ENCODE assay signal across 9 mouse cellular contexts in genomic region chr8:92646637-92647036, GRCm38 (mm10). TPM values are rescaled to one million over a fixed set of nuclear protein-coding genes. Genes with fewer than 3 reads are reported as not detected.
A peak's percentile ranks its signal among the peaks of the same experiment; 100 is the strongest.
DNase-seq lines count a peak whose midpoint lies in the region; ATAC-seq and TF ChIP-seq lines count a peak whose summit lies in the region.
"Had no signal": no experiment of that assay in that cellular context is flagged by ENCODE, and none has a peak within 500 bp of the region (broad histone marks: within the 10 kb centered on the region; RNA-seq: fewer than 3 reads in every experiment).

No protein-coding gene starts in this region.

- TF ChIP-seq CTCF in cerebellum, adult 2 months (IDR thresholded peaks at IDR 0.05; ENCODE audit: borderline replicate concordance, insufficient read depth, low read depth, low read length), result 0 out of 2 replicates have a peak, but pooled peaks have one; percentile 27

- no peaks in the 10 kb centered on the region for H3K9me3 ChIP-seq in limb, embryonic 11.5 days (ENCODE audit: control insufficient read depth, low read length)
- no peaks in the 10 kb centered on the region for H3K9me3 ChIP-seq in limb, embryonic 10.5 days (replicated peaks)
- no peaks in the 10 kb centered on the region for H3K9me3 ChIP-seq in forebrain, embryonic 12.5 days

- H3K9ac ChIP-seq in limb, embryonic 11.5 days (ENCODE audit: low read length), result no peak overlapping the region
- no peak overlapping the region for H3K9ac ChIP-seq in forebrain, embryonic 12.5 days

- ATAC-seq in limb, embryonic 11.5 days (ENCODE audit: insufficient number of reproducible peaks, low FRiP score, low TSS enrichment, low read depth), result no peak
- ATAC-seq in forebrain, embryonic 12.5 days (ENCODE audit: low FRiP score), result no peak

- no peaks in the 10 kb centered on the region for H3K27me3 ChIP-seq in cerebellum, adult 2 months (ENCODE audit: control insufficient read depth, insufficient read depth, low read length)
- H3K27me3 ChIP-seq in limb, embryonic 11.5 days (ENCODE audit: control insufficient read depth, insufficient read depth, low read length), result no peaks in the 10 kb centered on the region
- H3K27me3 ChIP-seq in limb, embryonic 10.5 days (ENCODE audit: low read depth, poor library complexity, severe bottlenecking), result no peaks in the 10 kb centered on the region
- peaks cover 4% of the 10 kb centered on the region for H3K27me3 ChIP-seq in forebrain, embryonic 12.5 days

- H3K4me1 ChIP-seq in cerebellum, adult 2 months (ENCODE audit: control insufficient read depth, insufficient read depth, low read length), result no peaks in the 10 kb centered on the region
- no peaks in the 10 kb centered on the region for H3K4me1 ChIP-seq in limb, embryonic 11.5 days (ENCODE audit: control insufficient read depth, insufficient read depth, low read length)
- no peaks in the 10 kb centered on the region for H3K4me1 ChIP-seq in limb, embryonic 10.5 days
- H3K4me1 ChIP-seq in forebrain, embryonic 12.5 days, result 0 out of 2 replicates have a peak, but pooled peaks cover 3% of the 10 kb centered on the region

- H3K27ac ChIP-seq in cerebellum, adult 2 months (ENCODE audit: insufficient read depth, low read length), result no peak overlapping the region
- no peak overlapping the region for H3K27ac ChIP-seq in limb, embryonic 11.5 days (replicated peaks; ENCODE audit: low read depth, low read length)
- no peak overlapping the region for H3K27ac ChIP-seq in limb, embryonic 10.5 days
- H3K27ac ChIP-seq in forebrain, embryonic 12.5 days, result no peak overlapping the region

- H3K4me2 ChIP-seq in limb, embryonic 11.5 days (ENCODE audit: low read depth, severe bottlenecking), result no peak overlapping the region
- H3K4me2 ChIP-seq in forebrain, embryonic 12.5 days, result no peak overlapping the region

- H3K4me3 ChIP-seq in cerebellum, adult 2 months (replicated peaks; ENCODE audit: insufficient read depth, low read depth, low read length), result no peak overlapping the region
- H3K4me3 ChIP-seq in limb, embryonic 11.5 days (ENCODE audit: low read depth, low read length), result no peak overlapping the region
- no peak overlapping the region for H3K4me3 ChIP-seq in limb, embryonic 10.5 days
- no peak overlapping the region for H3K4me3 ChIP-seq in forebrain, embryonic 12.5 days (replicated peaks)

- TF ChIP-seq POLR2A in cerebellum, adult 2 months (IDR thresholded peaks at IDR 0.05; ENCODE audit: borderline replicate concordance, insufficient read depth, low read length), result no peak

- DNase-seq in cerebellum, adult 2 months, result peak in 1 of 2 experiments; percentile 4
- DNase-seq in cerebellum, postnatal 4 days (ENCODE audit: low spot score in 2 of 2), result no peak
- DNase-seq in limb, embryonic 11.5 days (ENCODE audit: low spot score), result peak; percentile 48
- DNase-seq in limb, embryonic 10.5 days (ENCODE audit: low spot score), result no peak
- DNase-seq in c-Kit-positive CD71-positive TER-119-positive erythroid progenitor cells, embryonic 14.5 days (ENCODE audit: low spot score), result peak; percentile 28
- peak; percentile 12 for DNase-seq in lung, postnatal 14 days
- no peak for DNase-seq in B cell, adult 2 months

- no peaks in the 10 kb centered on the region for H3K36me3 ChIP-seq in limb, embryonic 11.5 days (ENCODE audit: control insufficient read depth, insufficient read depth, low read length)
- H3K36me3 ChIP-seq in limb, embryonic 10.5 days, result no peaks in the 10 kb centered on the region
- H3K36me3 ChIP-seq in forebrain, embryonic 12.5 days (replicated peaks), result no peaks in the 10 kb centered on the region
- H3K36me3 ChIP-seq: G1E had no signal

- 62% methylated on average over 2 of the region's 2 CpGs for WGBS in cerebellum, adult 2 months
- 57% methylated on average over 2 of the region's 2 CpGs for WGBS in limb, embryonic 11.5 days
- WGBS in limb, embryonic 10.5 days, result 60% methylated on average over 2 of the region's 2 CpGs
- 52% methylated on average over 2 of the region's 2 CpGs for WGBS in forebrain, embryonic 12.5 days

RNA-seq across cellular contexts. Expression of gene Irx6, which starts 27.5 kb away (rescaled TPM):
- 0.30 and 0.41 TPM in 2 replicates for polyA plus RNA-seq in cerebellum, adult 2 months (2012; rRNA removed)
- 0.67 and 0.88 TPM in 2 replicates for polyA plus RNA-seq in limb, embryonic 11.5 days (2014; fragmentation: Nextera tagmentation; extraction: Ambion mirVana)
- 0.05 and 0.23 TPM in 2 replicates for polyA plus RNA-seq in limb, embryonic 10.5 days (2016; fragmentation: Nextera tagmentation; extraction: Ambion mirVana)
- 0.28 and 0.37 TPM in 2 replicates for polyA plus RNA-seq in forebrain, embryonic 12.5 days (2016; fragmentation: Nextera tagmentation; extraction: Ambion mirVana)
- polyA plus RNA-seq: G1E had no signal

Comparison
In these comparisons a context has a peak if more than half of its experiments do, and no peak if none do; other contexts are left out.
1. DNase-seq: peak in limb, embryonic 11.5 days (single experiment), c-Kit-positive CD71-positive TER-119-positive erythroid progenitor cells, embryonic 14.5 days (single experiment) and lung, postnatal 14 days (single experiment); none in cerebellum, postnatal 4 days (0 of 2), limb, embryonic 10.5 days (single experiment) and B cell, adult 2 months (0 of 2).